Mouse (Mus musculus): ENCODE measurements around the gene Wdr46. TPM values are rescaled to one million over a fixed set of nuclear protein-coding genes. Genes with fewer than 3 reads are reported as not detected.

Wdr46 gene
- polyA plus RNA-seq, 1 experiment from 2014 or later = 23.1 TPM

- WGBS = 0% methylated on average over 14 of the region's 14 CpGs
- H3K4me2 ChIP-seq (ENCODE audit: low read depth, low read length) = peak overlapping the region; percentile 76
- no peak for ATAC-seq (ENCODE audit: insufficient read depth, low FRiP score)
Measured at GRCm38 (mm10) chr17:33909869-33910250, 30.6 kb upstream of the Wdr46 start.

GRCm38 (mm10) chr17:33910346-33911051 lies 30.0 kb upstream of the Wdr46 start:
- H3K36me3 ChIP-seq (ENCODE audit: control insufficient read depth, insufficient read depth, low read length) = peaks cover 24% of the 10 kb centered on the region
- peaks cover 20% of the 10 kb centered on the region for H3K4me1 ChIP-seq (ENCODE audit: control insufficient read depth, insufficient read depth, low read length)
- H3K4me3 ChIP-seq (replicated peaks; ENCODE audit: low read length) = peak overlapping the region; percentile 92
- H3K9me3 ChIP-seq (replicated peaks; ENCODE audit: control insufficient read depth, low read length) = no peaks in the 10 kb centered on the region
- H3K4me2 ChIP-seq (ENCODE audit: low read depth, low read length) = peak overlapping the region; percentile 76
- H3K27me3 ChIP-seq (ENCODE audit: control insufficient read depth, insufficient read depth, low read length) = no peaks in the 10 kb centered on the region
- peak overlapping the region; percentile 94 for H3K9ac ChIP-seq (ENCODE audit: low read length)
- no peak for ATAC-seq (ENCODE audit: insufficient read depth, low FRiP score)
- peak overlapping the region; percentile 97 for H3K27ac ChIP-seq (ENCODE audit: low read length)
- WGBS = 47% methylated on average over 11 of the region's 11 CpGs

More at GRCm38 (mm10) chr17:33909869-33910250, 30.6 kb upstream of the Wdr46 start:
- H3K9me3 ChIP-seq (replicated peaks; ENCODE audit: control insufficient read depth, low read length) = no peaks in the 10 kb centered on the region
- peak overlapping the region; percentile 92 for H3K4me3 ChIP-seq (replicated peaks; ENCODE audit: low read length)
- H3K4me1 ChIP-seq (ENCODE audit: control insufficient read depth, insufficient read depth, low read length) = peaks cover 15% of the 10 kb centered on the region
- peak overlapping the region; percentile 94 for H3K9ac ChIP-seq (ENCODE audit: low read length)
- H3K36me3 ChIP-seq (ENCODE audit: control insufficient read depth, insufficient read depth, low read length) = peaks cover 24% of the 10 kb centered on the region
- H3K27ac ChIP-seq (ENCODE audit: low read length) = peak overlapping the region; percentile 97
- H3K27me3 ChIP-seq (ENCODE audit: control insufficient read depth, insufficient read depth, low read length) = no peaks in the 10 kb centered on the region

- H3K4me2 ChIP-seq (ENCODE audit: low read depth, low read length) = no peak overlapping the region
- peaks cover 24% of the 10 kb centered on the region for H3K36me3 ChIP-seq (ENCODE audit: control insufficient read depth, insufficient read depth, low read length)
- H3K4me1 ChIP-seq (ENCODE audit: control insufficient read depth, insufficient read depth, low read length) = peaks cover 20% of the 10 kb centered on the region
- ATAC-seq (ENCODE audit: insufficient read depth, low FRiP score) = no peak
- WGBS = 89% methylated on average over 31 of the region's 31 CpGs
- H3K27ac ChIP-seq (ENCODE audit: low read length) = no peak overlapping the region
- H3K9ac ChIP-seq (ENCODE audit: low read length) = no peak overlapping the region
- no peaks in the 10 kb centered on the region for H3K27me3 ChIP-seq (ENCODE audit: control insufficient read depth, insufficient read depth, low read length)
- no peak overlapping the region for H3K4me3 ChIP-seq (replicated peaks; ENCODE audit: low read length)
- H3K9me3 ChIP-seq (replicated peaks; ENCODE audit: control insufficient read depth, low read length) = no peaks in the 10 kb centered on the region
Measured at GRCm38 (mm10) chr17:33911052-33911812, 29.2 kb upstream of the Wdr46 start.

- no peak for ATAC-seq (ENCODE audit: insufficient read depth, low FRiP score)
- Histone ChIP-seq H3K4me1 (ENCODE audit: control insufficient read depth, insufficient read depth, low read length) (peaks cover 23% of the 10 kb centered on the region), H3K27me3 (ENCODE audit: control insufficient read depth, insufficient read depth, low read length) (no peaks in the 10 kb centered on the region), H3K4me2 (ENCODE audit: low read depth, low read length) (no peak overlapping the region), H3K27ac (ENCODE audit: low read length) (no peak overlapping the region), H3K36me3 (ENCODE audit: control insufficient read depth, insufficient read depth, low read length) (peaks cover 24% of the 10 kb centered on the region), H3K9ac (ENCODE audit: low read length) (no peak overlapping the region), H3K9me3 (replicated peaks; ENCODE audit: control insufficient read depth, low read length) (no peaks in the 10 kb centered on the region), H3K4me3 (replicated peaks; ENCODE audit: low read length) (no peak overlapping the region)
- 92% methylated on average over 28 of the region's 28 CpGs for WGBS
Measured at GRCm38 (mm10) chr17:33911813-33912414, 28.5 kb upstream of the Wdr46 start.

GRCm38 (mm10) chr17:33913264-33913663 lies 27.2 kb upstream of the Wdr46 start:
- H3K36me3 ChIP-seq (ENCODE audit: control insufficient read depth, insufficient read depth, low read length) = peaks cover 27% of the 10 kb centered on the region
- WGBS = 90% methylated on average over 10 of the region's 10 CpGs
- H3K27me3 ChIP-seq (ENCODE audit: control insufficient read depth, insufficient read depth, low read length) = no peaks in the 10 kb centered on the region
- H3K4me3 ChIP-seq (replicated peaks; ENCODE audit: low read length) = no peak overlapping the region
- ATAC-seq (ENCODE audit: insufficient read depth, low FRiP score) = no peak
- no peaks in the 10 kb centered on the region for H3K9me3 ChIP-seq (replicated peaks; ENCODE audit: control insufficient read depth, low read length)
- H3K9ac ChIP-seq (ENCODE audit: low read length) = no peak overlapping the region
- no peak overlapping the region for H3K4me2 ChIP-seq (ENCODE audit: low read depth, low read length)
- no peak overlapping the region for H3K27ac ChIP-seq (ENCODE audit: low read length)
- peaks cover 22% of the 10 kb centered on the region for H3K4me1 ChIP-seq (ENCODE audit: control insufficient read depth, insufficient read depth, low read length)

GRCm38 (mm10) chr17:33913905-33914304 lies 26.6 kb upstream of the Wdr46 start:
- H3K27me3 ChIP-seq (ENCODE audit: control insufficient read depth, insufficient read depth, low read length) = no peaks in the 10 kb centered on the region
- no peak overlapping the region for H3K4me2 ChIP-seq (ENCODE audit: low read depth, low read length)
- no peak overlapping the region for H3K27ac ChIP-seq (ENCODE audit: low read length)
- H3K9ac ChIP-seq (ENCODE audit: low read length) = no peak overlapping the region
- H3K4me1 ChIP-seq (ENCODE audit: control insufficient read depth, insufficient read depth, low read length) = peaks cover 27% of the 10 kb centered on the region
- H3K36me3 ChIP-seq (ENCODE audit: control insufficient read depth, insufficient read depth, low read length) = peaks cover 27% of the 10 kb centered on the region
- no peak for ATAC-seq (ENCODE audit: insufficient read depth, low FRiP score)
- 95% methylated on average over 8 of the region's 8 CpGs for WGBS
- no peaks in the 10 kb centered on the region for H3K9me3 ChIP-seq (replicated peaks; ENCODE audit: control insufficient read depth, low read length)
- no peak overlapping the region for H3K4me3 ChIP-seq (replicated peaks; ENCODE audit: low read length)

- H3K4me1 ChIP-seq (ENCODE audit: control insufficient read depth, insufficient read depth, low read length) = peaks cover 30% of the 10 kb centered on the region
- peak overlapping the region; percentile 64; the same call in 1 of the 2 replicates for H3K4me3 ChIP-seq (replicated peaks; ENCODE audit: low read length)
- no peaks in the 10 kb centered on the region for H3K27me3 ChIP-seq (ENCODE audit: control insufficient read depth, insufficient read depth, low read length)
- H3K27ac ChIP-seq (ENCODE audit: low read length) = no peak overlapping the region
- peak overlapping the region; percentile 48; the same call in 1 of the 2 replicates for H3K9ac ChIP-seq (ENCODE audit: low read length)
- ATAC-seq (ENCODE audit: insufficient read depth, low FRiP score) = no peak
- peak overlapping the region; percentile 73 for H3K4me2 ChIP-seq (ENCODE audit: low read depth, low read length)
- 68% methylated on average over 13 of the region's 13 CpGs for WGBS
- H3K36me3 ChIP-seq (ENCODE audit: control insufficient read depth, insufficient read depth, low read length) = peaks cover 27% of the 10 kb centered on the region
- no peaks in the 10 kb centered on the region for H3K9me3 ChIP-seq (replicated peaks; ENCODE audit: control insufficient read depth, low read length)
Measured at GRCm38 (mm10) chr17:33914969-33915391, 25.5 kb upstream of the Wdr46 start.

- H3K27ac ChIP-seq (ENCODE audit: low read length) = peak within 1 kb of the TSS; percentile 83
- no peaks in the 10 kb centered on the region for H3K27me3 ChIP-seq (ENCODE audit: control insufficient read depth, insufficient read depth, low read length)
- H3K4me3 ChIP-seq (replicated peaks; ENCODE audit: low read length) = peak within 1 kb of the TSS; percentile 64
- H3K9me3 ChIP-seq (replicated peaks; ENCODE audit: control insufficient read depth, low read length) = no peaks in the 10 kb centered on the region
- H3K36me3 ChIP-seq (ENCODE audit: control insufficient read depth, insufficient read depth, low read length) = peaks cover 27% of the 10 kb centered on the region
- peaks cover 23% of the 10 kb centered on the region for H3K4me1 ChIP-seq (ENCODE audit: control insufficient read depth, insufficient read depth, low read length)
- peak within 1 kb of the TSS; percentile 76 for H3K9ac ChIP-seq (ENCODE audit: low read length)
- ATAC-seq (ENCODE audit: insufficient read depth, low FRiP score) = peak; percentile 92
- H3K4me2 ChIP-seq (ENCODE audit: low read depth, low read length) = peak within 1 kb of the TSS; percentile 73
- WGBS = under 1% methylated on average over 34 of the region's 34 CpGs
Measured at GRCm38 (mm10) chr17:33915671-33916250, 24.7 kb upstream of the Wdr46 start, which contains the start of the genes Tapbp and Zbtb22. TSS of gene Tapbp (plus strand) at chr17:33915899. TSS of gene Zbtb22 (plus strand) at chr17:33915904.

All from stomach, embryonic 16.5 days (tissue).